Mouse (Mus musculus): Measurements from ENCODE around the gene Dpm2.

GRCm38 (mm10) chr2:32536086-32536633 is 34.5 kb upstream of the Dpm2 start:
- TF ChIP-seq POLR2A (IDR thresholded peaks at IDR 0.05; ENCODE audit: low read depth, low read length) (no peak; the same call in 1 of the 2 replicates), CTCF (IDR thresholded peaks at IDR 0.05; ENCODE audit: extremely low read depth, insufficient read length, insufficient replicate concordance, low read depth, low read length) (no peak)

Measured in small intestine, adult 2 months (tissue).